In the genomic region with DNA sequence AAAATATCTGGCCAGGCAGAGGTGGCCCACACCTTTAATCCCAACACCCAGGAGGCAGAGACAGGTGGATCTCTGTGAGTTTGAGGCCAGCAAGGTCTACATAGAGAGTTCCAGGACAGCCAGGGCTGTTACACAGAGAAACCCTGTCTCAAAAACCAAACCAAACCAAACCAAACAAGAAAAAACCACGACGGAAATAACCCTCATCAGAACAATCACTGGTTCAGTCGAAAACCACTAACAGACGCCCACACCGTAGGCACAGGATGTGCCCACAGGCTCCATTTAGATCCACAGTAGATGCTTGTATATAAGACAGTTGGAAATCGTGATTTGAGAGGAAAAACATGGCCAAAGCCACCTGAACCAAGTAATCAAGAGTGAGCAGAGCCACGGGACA, we compare ENCODE assay signal across 39 mouse cellular contexts. TPM values are rescaled to one million over a fixed set of nuclear protein-coding genes. Genes with fewer than 3 reads are reported as not detected.
DNase-seq lines count a peak whose midpoint lies in the region; ATAC-seq and TF ChIP-seq lines count a peak whose summit lies in the region.
"Had no signal": no experiment of that assay in that cellular context is flagged by ENCODE, and none has a peak within 500 bp of the region (broad histone marks: within the 10 kb centered on the region; RNA-seq: fewer than 3 reads in every experiment).

No protein-coding gene starts in this region.

- no peaks in the 10 kb centered on the region for H3K27me3 ChIP-seq in thymus, adult 2 months (ENCODE audit: control insufficient read depth, insufficient read depth, low read length)

- H3K4me3 ChIP-seq in thymus, adult 2 months (ENCODE audit: control insufficient read depth, insufficient read depth, low read length), result no peak overlapping the region
- H3K4me3 ChIP-seq: erythroblast, embryonic 14.5 days; limb, embryonic 12.5 days; liver, embryonic 15.5 days; midbrain, embryonic 10.5 days; midbrain, embryonic 15.5 days; neural tube, embryonic 12.5 days had no signal

- peak; percentile 24 for DNase-seq in thymus, postnatal 14 days
- no peak for DNase-seq in thymus, adult 2 months
- DNase-seq in T-cell, adult 2 months (ENCODE audit: low spot score), result peak; percentile 72
- no peak for DNase-seq in spleen, postnatal 4 days (ENCODE audit: low spot score in 2 of 2)
- no peak for DNase-seq in cerebellum, postnatal 10 days
- no peak for DNase-seq in gastrocnemius, adult 8-10 months (ENCODE audit: low spot score in 2 of 2)
- DNase-seq: adrenal gland, postnatal 14 days; cerebellum, adult 11-12 months; cerebellum, adult 9-11 months; gastrocnemius, postnatal 10 days; heart, postnatal 14 days; kidney, adult 11 months; kidney, postnatal 14 days; lung, embryonic 14.5 days; lung, postnatal 14 days; right cerebral cortex, adult 18-20 months had no signal

- peak; percentile 92 for ATAC-seq in inflammation-experienced regulatory T-cells, adult 6 months
- ATAC-seq: forebrain, embryonic 16.5 days; hindbrain, embryonic 16.5 days; midbrain, embryonic 15.5 days had no signal

- no peak for TF ChIP-seq CTCF in thymus, adult 2 months (IDR thresholded peaks at IDR 0.05; ENCODE audit: borderline replicate concordance, control insufficient read depth, extremely low read depth, insufficient read depth, low read length, poor library complexity)

- no peaks in the 10 kb centered on the region for H3K36me3 ChIP-seq in thymus, adult 2 months (ENCODE audit: control insufficient read depth, insufficient read depth, low read length)
- H3K36me3 ChIP-seq: G1E; limb, embryonic 12.5 days; liver, embryonic 15.5 days; midbrain, embryonic 10.5 days; midbrain, embryonic 15.5 days; neural tube, embryonic 12.5 days had no signal

- H3K4me1 ChIP-seq in thymus, adult 2 months (replicated peaks; ENCODE audit: control insufficient read depth, insufficient read depth, low read length), result peaks cover 17% of the 10 kb centered on the region
- H3K4me1 ChIP-seq: limb, embryonic 12.5 days; liver, embryonic 15.5 days; midbrain, embryonic 10.5 days; midbrain, embryonic 15.5 days; neural tube, embryonic 12.5 days had no signal

- H3K27ac ChIP-seq in thymus, adult 2 months (ENCODE audit: control insufficient read depth, insufficient read depth, low read length), result no peak overlapping the region
- H3K27ac ChIP-seq: limb, embryonic 12.5 days; liver, embryonic 15.5 days; midbrain, embryonic 10.5 days; midbrain, embryonic 15.5 days; neural tube, embryonic 12.5 days had no signal

- 9% methylated on average over 7 of the region's 7 CpGs for WGBS in thymus, adult 2 months

- no peak for TF ChIP-seq POLR2A in thymus, adult 2 months (IDR thresholded peaks at IDR 0.05; ENCODE audit: control insufficient read depth, extremely low read depth, insufficient read depth, low read length, poor library complexity)

RNA-seq across cellular contexts. Expression of a gene that starts 8.6 kb away (rescaled TPM):
- polyA plus RNA-seq in thymus, adult 2 months (2012; rRNA removed), result 4.2 and 4.7 TPM in 2 replicates
- not detected for polyA plus RNA-seq in inflammation-experienced regulatory T-cells, adult 6 months (2017; shearing (Covaris generic))
- not detected for total RNA-seq in gastrocnemius, adult 8-10 months (2022)
- total RNA-seq: G1E; gastrocnemius, postnatal 10 days; heart, postnatal 14 days; liver, adult 2 months had no signal
- polyA plus RNA-seq: cortical plate, adult 2 months; erythroblast, embryonic 14.5 days; G1E; heart, embryonic 14.5 days; liver, adult 2 months; liver, embryonic 15.5 days; spleen, adult 2 months had no signal

RNA-seq across cellular contexts. Expression of a gene that starts 31.5 kb away (rescaled TPM):
- polyA plus RNA-seq in thymus, adult 2 months (2012; rRNA removed), result 0.38 TPM in 1 of 2 replicates, not detected in the other
- not detected for polyA plus RNA-seq in inflammation-experienced regulatory T-cells, adult 6 months (2017; shearing (Covaris generic))
- total RNA-seq in gastrocnemius, adult 8-10 months (2022), result not detected
- total RNA-seq: adrenal gland, postnatal 14 days; gastrocnemius, postnatal 10 days; heart, postnatal 14 days; layer of hippocampus, postnatal 10 days; left cerebral cortex, adult 18-20 months; left cerebral cortex, postnatal 14 days; liver, adult 2 months had no signal
- polyA plus RNA-seq: cortical plate, adult 2 months; embryonic facial prominence, embryonic 14.5 days; erythroblast, embryonic 14.5 days; forebrain, embryonic 11.5 days; forebrain, embryonic 16.5 days; G1E; gonadal fat pad, adult 2 months; heart, embryonic 14.5 days; hindbrain, embryonic 11.5 days; hindbrain, embryonic 16.5 days; kidney, embryonic 14.5 days; limb, embryonic 12.5 days; liver, adult 2 months; lung, embryonic 14.5 days; midbrain, embryonic 10.5 days; midbrain, embryonic 15.5 days; neural tube, embryonic 12.5 days; spleen, adult 2 months; stomach, embryonic 14.5 days had no signal

RNA-seq across cellular contexts. Expression of a gene that starts 34.4 kb away (rescaled TPM):
- 10.7 and 11.5 TPM in 2 replicates for polyA plus RNA-seq in thymus, adult 2 months (2012; rRNA removed)
- polyA plus RNA-seq in inflammation-experienced regulatory T-cells, adult 6 months (2017; shearing (Covaris generic)), result 1 to 10 TPM in 1 of 3 experiments, under 1 TPM in 2; 0.22 to 1.2 (median 0.31) TPM
- under 1 TPM; 0.27 to 0.75 (median 0.61) TPM for total RNA-seq in gastrocnemius, adult 8-10 months (2022)
- polyA plus RNA-seq: forebrain, embryonic 11.5 days; forebrain, embryonic 16.5 days; heart, embryonic 14.5 days; hindbrain, embryonic 16.5 days; midbrain, embryonic 10.5 days; midbrain, embryonic 15.5 days; neural tube, embryonic 12.5 days had no signal

RNA-seq across cellular contexts. Expression of a gene that starts 57.6 kb away (rescaled TPM):
- 0.24 and 0.98 TPM in 2 replicates for polyA plus RNA-seq in thymus, adult 2 months (2012; rRNA removed)
- polyA plus RNA-seq in inflammation-experienced regulatory T-cells, adult 6 months (2017; shearing (Covaris generic)), result under 1 TPM in 2 of 3 experiments, not detected in 1; 0.13 to 0.20 TPM
- total RNA-seq in gastrocnemius, adult 8-10 months (2022), result under 1 TPM in 1 of 4 experiments, not detected in 3; 0.10 TPM
- total RNA-seq: liver, adult 2 months had no signal
- polyA plus RNA-seq: G1E; liver, adult 2 months had no signal

RNA-seq across cellular contexts. Expression of a gene that starts 57.7 kb away (rescaled TPM):
- 43.3 and 45.9 TPM in 2 replicates for polyA plus RNA-seq in thymus, adult 2 months (2012; rRNA removed)
- polyA plus RNA-seq in inflammation-experienced regulatory T-cells, adult 6 months (2017; shearing (Covaris generic)), result 10 to 100 TPM; 13.1 to 17.7 (median 17.6) TPM
- 10 to 100 TPM; 23.1 to 30.0 (median 24.6) TPM for total RNA-seq in gastrocnemius, adult 8-10 months (2022)

Comparison
In these comparisons a context has a peak if more than half of its experiments do, and no peak if none do; other contexts are left out.
1. DNase-seq: peak in thymus, postnatal 14 days (single experiment) and T-cell, adult 2 months (single experiment); none in thymus, adult 2 months (single experiment), spleen, postnatal 4 days (0 of 2), cerebellum, postnatal 10 days (0 of 2) and gastrocnemius, adult 8-10 months (0 of 2).